ENCODE assay signal across 10 mouse cellular contexts in the genomic region with DNA sequence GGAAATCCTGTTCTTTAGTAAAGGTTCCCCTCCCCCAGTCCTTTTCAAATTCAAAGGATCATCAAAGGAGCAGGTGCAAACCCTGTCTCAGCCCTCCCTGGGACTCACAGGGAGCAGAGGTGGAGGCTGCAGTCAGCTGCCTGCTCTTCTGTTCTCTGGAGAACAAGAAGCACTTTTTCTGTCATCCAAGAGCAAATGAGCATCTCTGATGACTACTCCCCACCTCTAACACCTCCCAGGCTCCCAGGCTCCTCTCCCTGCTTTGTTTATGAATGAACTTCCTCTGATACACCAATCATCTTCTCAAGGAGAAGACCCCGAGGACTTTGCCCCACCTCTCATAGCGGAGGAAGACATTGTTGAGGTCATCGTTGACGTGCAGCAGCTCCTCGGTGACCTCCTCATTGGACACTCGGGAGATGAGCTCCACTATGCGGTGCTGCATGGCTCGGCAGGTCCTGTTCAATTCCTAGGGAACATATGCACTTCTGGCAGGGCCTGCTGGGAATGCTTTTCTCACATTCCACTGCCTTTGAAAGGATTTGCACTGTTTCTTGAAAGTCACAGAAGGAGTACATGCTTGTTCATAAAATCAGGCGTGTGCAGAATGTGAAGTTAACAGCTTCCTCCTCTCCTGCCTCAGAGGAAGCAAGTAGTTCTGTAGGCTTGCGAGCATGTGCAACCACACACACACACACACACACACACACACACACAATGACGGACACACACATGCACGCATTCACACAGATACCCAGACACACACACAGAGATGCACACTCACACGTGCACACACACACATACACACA. TPM values are rescaled to one million over a fixed set of nuclear protein-coding genes. Genes with fewer than 3 reads are reported as not detected.
DNase-seq lines count a peak whose midpoint lies in the region; ATAC-seq lines count a peak whose summit lies in the region.
"Had no signal": no experiment of that assay in that cellular context is flagged by ENCODE, and none has a peak within 500 bp of the region (broad histone marks: within the 10 kb centered on the region; RNA-seq: fewer than 3 reads in every experiment).

No protein-coding gene starts in this region.

- 0 out of 2 replicates have a peak, but pooled peaks cover 10% of the 10 kb centered on the region for H3K36me3 ChIP-seq in forebrain, embryonic 15.5 days
- H3K36me3 ChIP-seq in midbrain, embryonic 12.5 days = 0 out of 2 replicates have a peak, but pooled peaks cover 3% of the 10 kb centered on the region

- peak; percentile 42 for DNase-seq in right cerebral cortex, postnatal 25 days
- DNase-seq in right cerebral cortex, postnatal 36 days (ENCODE audit: low spot score in 2 of 2) = no peak
- peak; percentile 51 to 75 for DNase-seq in thymus, postnatal 36 days
- DNase-seq in ovary, postnatal 10 days (ENCODE audit: low spot score) = no peak
- no peak for DNase-seq in ovary, adult 18-20 months (ENCODE audit: low spot score)
- DNase-seq in urinary bladder, postnatal 25 days (ENCODE audit: low spot score) = no peak
- DNase-seq: liver, embryonic 13.5 days had no signal

- H3K4me3 ChIP-seq in forebrain, embryonic 15.5 days = no peak overlapping the region
- H3K4me3 ChIP-seq in midbrain, embryonic 12.5 days = no peak overlapping the region
- H3K4me3 ChIP-seq: heart, embryonic 13.5 days; liver, embryonic 13.5 days had no signal

- peaks cover 21% of the 10 kb centered on the region for H3K4me1 ChIP-seq in forebrain, embryonic 15.5 days
- H3K4me1 ChIP-seq in midbrain, embryonic 12.5 days = peaks cover 19% of the 10 kb centered on the region

- H3K27ac ChIP-seq in forebrain, embryonic 15.5 days (replicated peaks) = peak overlapping the region; percentile 68
- H3K27ac ChIP-seq in midbrain, embryonic 12.5 days (replicated peaks) = peak overlapping the region; percentile 64
- H3K27ac ChIP-seq: heart, embryonic 13.5 days; liver, embryonic 13.5 days had no signal

- H3K9ac ChIP-seq in forebrain, embryonic 15.5 days (replicated peaks) = no peak overlapping the region
- H3K9ac ChIP-seq in midbrain, embryonic 12.5 days (replicated peaks) = 0 out of 2 replicates have a peak overlapping the region, but pooled peaks have one; percentile 1
- H3K9ac ChIP-seq: heart, embryonic 13.5 days; liver, embryonic 13.5 days had no signal

- no peaks in the 10 kb centered on the region for H3K27me3 ChIP-seq in forebrain, embryonic 15.5 days
- H3K27me3 ChIP-seq in midbrain, embryonic 12.5 days = no peaks in the 10 kb centered on the region
- H3K27me3 ChIP-seq: heart, embryonic 13.5 days; liver, embryonic 13.5 days had no signal

- ATAC-seq in forebrain, embryonic 15.5 days (replicated peaks) = peak; percentile 19; the same call in 1 of the 2 replicates
- no peak for ATAC-seq in midbrain, embryonic 12.5 days (ENCODE audit: low FRiP score, low read depth)

- H3K4me2 ChIP-seq in forebrain, embryonic 15.5 days (replicated peaks) = no peak overlapping the region
- H3K4me2 ChIP-seq in midbrain, embryonic 12.5 days (replicated peaks) = 0 out of 2 replicates have a peak overlapping the region, but pooled peaks have one; percentile 3
- H3K4me2 ChIP-seq: heart, embryonic 13.5 days; liver, embryonic 13.5 days had no signal

- WGBS in forebrain, embryonic 15.5 days = 46% methylated on average over 13 of the region's 13 CpGs
- WGBS in midbrain, embryonic 12.5 days = 46% methylated on average over 13 of the region's 13 CpGs

- H3K9me3 ChIP-seq in forebrain, embryonic 15.5 days = no peaks in the 10 kb centered on the region
- H3K9me3 ChIP-seq in midbrain, embryonic 12.5 days = no peaks in the 10 kb centered on the region
- H3K9me3 ChIP-seq: heart, embryonic 13.5 days; liver, embryonic 13.5 days had no signal

RNA-seq across cellular contexts. Expression of gene Srebf1, which starts 26.4 kb away (rescaled TPM):
- polyA plus RNA-seq in forebrain, embryonic 15.5 days (2015; fragmentation: Nextera tagmentation; extraction: Ambion mirVana) = 48.2 and 52.7 TPM in 2 replicates
- 46.8 and 56.8 TPM in 2 replicates for polyA plus RNA-seq in midbrain, embryonic 12.5 days (2016; fragmentation: Nextera tagmentation; extraction: Ambion mirVana)

Comparison
In these comparisons a context has a peak if more than half of its experiments do, and no peak if none do; other contexts are left out.
1. DNase-seq: peak in right cerebral cortex, postnatal 25 days (single experiment) and thymus, postnatal 36 days (2 of 2); none in right cerebral cortex, postnatal 36 days (0 of 2), ovary, postnatal 10 days (single experiment), ovary, adult 18-20 months (single experiment) and urinary bladder, postnatal 25 days (single experiment).